Mouse (Mus musculus) ES-Bruce4 (cell line): ENCODE results near the gene Kncn.

ENCODE experiments used
- EP300 ChIP-seq: IDR thresholded peaks from 2 replicates; pipeline ENCODE4 v1.6.1; 2011; ENCODE audit warnings: low read depth, low read length; ENCODE audit not compliant: insufficient read depth
- POLR2A ChIP-seq: IDR thresholded peaks from one replicate; pipeline ENCODE4 v1.8.1; 2011; ENCODE audit warnings: low read length; ENCODE audit not compliant: insufficient read depth

DNA sequence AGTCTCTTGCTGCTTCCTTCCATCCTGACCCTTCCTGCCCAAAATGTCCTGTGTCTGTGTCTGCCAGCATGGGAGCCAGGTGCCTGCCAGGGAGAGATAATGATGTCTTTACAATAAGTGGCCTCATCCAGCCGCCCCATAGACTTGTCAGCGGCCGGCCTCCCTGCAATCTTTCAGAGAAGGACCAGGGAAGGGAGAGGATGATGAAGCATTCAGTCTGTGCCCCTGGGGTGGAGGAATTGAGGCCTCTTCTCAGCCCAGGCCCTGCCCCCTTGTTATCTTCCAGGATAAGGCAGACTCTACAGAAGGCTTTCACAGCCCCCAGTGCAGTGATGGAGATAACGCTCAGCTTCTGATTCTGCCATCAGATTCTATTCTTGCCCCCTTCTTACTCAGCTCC is 27.9 kb upstream of the Kncn start:
- TF ChIP-seq EP300, result no peak
- no peak for TF ChIP-seq POLR2A
